Mouse (Mus musculus) left cerebral cortex, adult 9 months (tissue): ENCODE data around the gene Pde6g.

Experiments
- DNase-seq, 2 experiments: peaks; one replicate each; pipeline ENCODE4 v3.0.0; 2022; ENCODE audit warnings: low spot score in 2 of 2

Pde6g gene

GRCm38 (mm10) chr11:120453306-120453705 is at the start of gene Pde6g:
Pde6g (minus strand) TSS chr11:120453500.
- DNase-seq = no peak

GRCm38 (mm10) chr11:120501701-120502100 is 48.4 kb upstream of the Pde6g start:
- no peak for DNase-seq

- no peak for DNase-seq
Measured at GRCm38 (mm10) chr11:120501018-120501417, 47.7 kb upstream of the Pde6g start.

GRCm38 (mm10) chr11:120500357-120500756 is 47.1 kb upstream of the Pde6g start:
- no peak for DNase-seq

- DNase-seq = no peak
Measured at GRCm38 (mm10) chr11:120499894-120500293, 46.6 kb upstream of the Pde6g start.

GRCm38 (mm10) chr11:120498891-120499290 is 45.6 kb upstream of the Pde6g start:
- DNase-seq = no peak

- no peak for DNase-seq
Measured at GRCm38 (mm10) chr11:120498226-120498625, 44.9 kb upstream of the Pde6g start.

- DNase-seq = no peak
Measured at GRCm38 (mm10) chr11:120497436-120497835, 44.1 kb upstream of the Pde6g start.

GRCm38 (mm10) chr11:120493911-120494310 is 40.6 kb upstream of the Pde6g start:
- no peak for DNase-seq

GRCm38 (mm10) chr11:120493351-120493750 is 40.1 kb upstream of the Pde6g start:
- no peak for DNase-seq

- DNase-seq = no peak
Measured at GRCm38 (mm10) chr11:120492878-120493203, 39.5 kb upstream of the Pde6g start.

- no peak for DNase-seq
Measured at GRCm38 (mm10) chr11:120492024-120492877, 39.0 kb upstream of the Pde6g start.

GRCm38 (mm10) chr11:120491317-120492023 is 38.2 kb upstream of the Pde6g start, which contains the start of gene Slc25a10:
Slc25a10 (plus strand) TSS chr11:120491840.
- peak; percentile 62 to 86 for DNase-seq

- no peak for DNase-seq
Measured at GRCm38 (mm10) chr11:120490291-120491046, 37.2 kb upstream of the Pde6g start.

GRCm38 (mm10) chr11:120489054-120489761 is 35.9 kb upstream of the Pde6g start:
- DNase-seq = peak; percentile 50 to 72

- DNase-seq = no peak
Measured at GRCm38 (mm10) chr11:120488516-120488915, 35.2 kb upstream of the Pde6g start.

- no peak for DNase-seq
Measured at GRCm38 (mm10) chr11:120485251-120485650, 32.0 kb upstream of the Pde6g start.

GRCm38 (mm10) chr11:120484265-120484981 is 31.1 kb upstream of the Pde6g start, which contains the start of gene Mrpl12:
Mrpl12 (plus strand) TSS chr11:120484613.
- peak; percentile 76 to 86 for DNase-seq

GRCm38 (mm10) chr11:120483448-120483934 is 30.2 kb upstream of the Pde6g start:
- DNase-seq = no peak

- no peak for DNase-seq
Measured at GRCm38 (mm10) chr11:120472052-120472451, 18.8 kb upstream of the Pde6g start.

GRCm38 (mm10) chr11:120467736-120468092 is 14.4 kb upstream of the Pde6g start:
- no peak for DNase-seq
